Mouse (Mus musculus): ENCODE measurements around the gene Rnh1. TPM values are rescaled to one million over a fixed set of nuclear protein-coding genes. Genes with fewer than 3 reads are reported as not detected.

The Rnh1 gene
- polyA plus RNA-seq, 1 experiment: 251 TPM

DNA sequence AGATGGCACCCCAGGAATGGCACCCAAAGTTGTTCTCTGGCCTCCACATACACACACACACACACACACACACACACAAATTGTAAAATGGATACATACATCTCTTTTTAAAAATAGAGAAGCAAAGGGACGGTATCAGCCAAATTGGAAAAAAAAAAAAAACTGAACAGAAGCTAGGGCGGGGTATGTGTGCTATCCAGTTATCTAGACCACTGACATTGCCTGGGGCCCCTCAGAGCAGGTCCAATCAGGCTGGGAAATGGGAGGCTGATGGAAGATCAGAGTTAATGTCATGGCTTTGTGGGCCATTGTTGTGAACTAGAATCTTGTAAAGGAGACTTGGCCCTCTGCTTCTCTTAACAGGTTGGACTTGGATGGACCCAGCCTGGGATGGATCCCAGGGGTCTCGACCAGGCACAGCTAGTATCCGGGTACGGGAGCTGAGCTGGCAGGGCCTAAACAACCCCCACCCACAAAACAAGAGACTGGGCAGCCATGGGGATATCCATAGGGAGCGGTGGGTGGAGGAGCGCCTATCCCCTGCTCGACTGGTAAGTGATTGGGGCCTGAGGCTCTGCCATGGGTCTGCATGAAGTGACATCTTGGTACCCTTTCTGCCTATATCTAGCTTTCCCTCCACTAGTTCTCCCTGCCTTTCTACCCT is 24.1 kb upstream of the Rnh1 start:
- no peak overlapping the region for H3K4me3 ChIP-seq (ENCODE audit: insufficient read depth, poor library complexity, severe bottlenecking)
- H3K79me2 ChIP-seq (ENCODE audit: control insufficient read depth, insufficient read depth): peaks cover 19% of the 10 kb centered on the region
- no peak for TF ChIP-seq USF1 (IDR thresholded peaks at IDR 0.05; ENCODE audit: low read depth)
- TF ChIP-seq MYOG (IDR thresholded peaks at IDR 0.05; ENCODE audit: control insufficient read depth, extremely low read depth, insufficient read length): no peak
- no peak for TF ChIP-seq CEBPB (IDR thresholded peaks at IDR 0.05; ENCODE audit: low read depth)
- no peak for TF ChIP-seq CTCF (IDR thresholded peaks at IDR 0.05; ENCODE audit: control insufficient read depth, insufficient read depth, insufficient read length)
- TF ChIP-seq MAX (IDR thresholded peaks at IDR 0.05): no peak
- no peak for TF ChIP-seq FOSL1 (IDR thresholded peaks at IDR 0.05; ENCODE audit: insufficient read depth, low read length, poor library complexity, severe bottlenecking)
- TF ChIP-seq MYOD1 (IDR thresholded peaks at IDR 0.05; ENCODE audit: control insufficient read depth, insufficient read length, low read depth): no peak
- peaks cover 11% of the 10 kb centered on the region for H3K27me3 ChIP-seq (ENCODE audit: control insufficient read depth, insufficient read depth, insufficient read length)
- peaks cover 5% of the 10 kb centered on the region for H3K79me3 ChIP-seq (ENCODE audit: low read depth)
- no peak overlapping the region for H3ac ChIP-seq (ENCODE audit: control insufficient read depth, insufficient read length, low read depth)
- H3K36me3 ChIP-seq (ENCODE audit: control insufficient read depth, insufficient read depth): peaks cover 6% of the 10 kb centered on the region

DNA sequence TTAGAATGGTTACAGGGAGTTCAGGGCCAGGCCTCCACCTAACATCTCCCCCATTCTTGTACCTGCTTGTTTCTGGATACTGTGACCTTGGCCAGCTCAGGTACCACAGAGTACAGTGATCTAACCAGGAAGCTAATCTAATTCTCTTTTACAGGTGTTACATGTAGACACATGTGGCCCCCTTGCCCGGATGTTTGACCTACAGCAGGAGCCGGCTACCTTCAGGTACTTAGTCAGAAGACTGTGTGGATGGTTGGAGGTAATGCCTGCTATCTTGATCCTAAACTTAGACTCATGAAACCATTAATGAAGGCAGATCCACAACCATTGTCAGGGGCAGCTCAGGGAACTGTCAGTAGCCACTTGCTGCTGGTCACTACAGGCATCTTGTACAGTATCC is 23.1 kb upstream of the Rnh1 start:
- Histone ChIP-seq H3K79me2 (ENCODE audit: control insufficient read depth, insufficient read depth) (peaks cover 20% of the 10 kb centered on the region), H3K27me3 (ENCODE audit: control insufficient read depth, insufficient read depth, insufficient read length) (peaks cover 7% of the 10 kb centered on the region), H3K36me3 (ENCODE audit: control insufficient read depth, insufficient read depth) (peaks cover 8% of the 10 kb centered on the region), H3K4me3 (ENCODE audit: insufficient read depth, poor library complexity, severe bottlenecking) (no peak overlapping the region), H3ac (ENCODE audit: control insufficient read depth, insufficient read length, low read depth) (no peak overlapping the region), H3K79me3 (ENCODE audit: low read depth) (peaks cover 6% of the 10 kb centered on the region)
- TF ChIP-seq MYOG (IDR thresholded peaks at IDR 0.05; ENCODE audit: control insufficient read depth, extremely low read depth, insufficient read length) (no peak), MAX (IDR thresholded peaks at IDR 0.05) (no peak), MYOD1 (IDR thresholded peaks at IDR 0.05; ENCODE audit: control insufficient read depth, insufficient read length, low read depth) (no peak), CEBPB (IDR thresholded peaks at IDR 0.05; ENCODE audit: low read depth) (no peak), CTCF (IDR thresholded peaks at IDR 0.05; ENCODE audit: control insufficient read depth, insufficient read depth, insufficient read length) (no peak), FOSL1 (IDR thresholded peaks at IDR 0.05; ENCODE audit: insufficient read depth, low read length, poor library complexity, severe bottlenecking) (no peak), USF1 (IDR thresholded peaks at IDR 0.05; ENCODE audit: low read depth) (no peak)

DNA sequence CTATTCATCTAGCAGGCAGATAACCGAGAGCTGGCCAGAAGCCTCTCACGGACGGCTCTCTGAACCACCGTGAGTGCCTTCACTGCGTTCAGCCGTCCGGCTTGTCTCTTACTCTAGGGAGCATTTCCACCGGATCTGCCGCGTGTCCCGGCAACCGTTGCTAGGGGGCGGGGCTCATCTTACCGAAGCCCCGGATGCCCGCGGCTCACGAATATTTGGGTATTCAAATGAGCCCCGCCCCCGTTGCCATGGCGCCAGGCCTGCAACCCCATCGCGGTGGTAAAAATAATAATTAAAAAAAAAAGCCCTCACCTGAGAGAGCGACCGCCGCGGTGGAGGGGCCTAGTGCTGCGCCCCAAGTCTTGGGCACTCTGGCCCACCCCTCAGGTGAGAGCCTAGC is 22.2 kb upstream of the Rnh1 start:
- peak overlapping the region; percentile 34 for H3K4me3 ChIP-seq (ENCODE audit: insufficient read depth, poor library complexity, severe bottlenecking)
- no peak for TF ChIP-seq MAX (IDR thresholded peaks at IDR 0.05)
- TF ChIP-seq FOSL1 (IDR thresholded peaks at IDR 0.05; ENCODE audit: insufficient read depth, low read length, poor library complexity, severe bottlenecking): no peak
- no peak for TF ChIP-seq MYOD1 (IDR thresholded peaks at IDR 0.05; ENCODE audit: control insufficient read depth, insufficient read length, low read depth)
- no peak for TF ChIP-seq CTCF (IDR thresholded peaks at IDR 0.05; ENCODE audit: control insufficient read depth, insufficient read depth, insufficient read length)
- no peak for TF ChIP-seq USF1 (IDR thresholded peaks at IDR 0.05; ENCODE audit: low read depth)
- TF ChIP-seq CEBPB (IDR thresholded peaks at IDR 0.05; ENCODE audit: low read depth): no peak
- TF ChIP-seq MYOG (IDR thresholded peaks at IDR 0.05; ENCODE audit: control insufficient read depth, extremely low read depth, insufficient read length): no peak

DNA sequence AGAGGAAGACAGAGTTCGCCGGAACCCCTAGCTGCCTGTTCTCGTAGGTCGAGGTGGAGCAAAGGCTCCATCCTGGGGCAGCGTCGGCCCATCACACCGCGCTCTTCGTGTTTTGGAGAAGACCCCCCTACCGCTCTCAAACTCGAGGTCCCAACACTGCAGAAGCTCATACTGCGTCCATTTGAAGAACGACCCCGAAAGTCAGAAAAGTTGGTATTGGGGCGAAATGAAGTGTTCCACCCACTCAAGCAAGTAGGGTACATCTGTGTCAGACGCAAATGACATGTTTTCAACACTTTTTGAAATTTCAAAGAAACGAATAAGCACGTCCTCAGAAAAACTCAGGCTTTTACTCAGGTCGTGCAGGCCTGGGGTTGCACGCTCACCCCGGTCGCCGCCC is 21.8 kb upstream of the Rnh1 start:
- Histone ChIP-seq H3K79me3 (ENCODE audit: low read depth) (peaks cover 6% of the 10 kb centered on the region), H3K27me3 (ENCODE audit: control insufficient read depth, insufficient read depth, insufficient read length) (no peaks in the 10 kb centered on the region), H3K4me3 (ENCODE audit: insufficient read depth, poor library complexity, severe bottlenecking) (peak overlapping the region; percentile 34), H3K79me2 (ENCODE audit: control insufficient read depth, insufficient read depth) (peaks cover 20% of the 10 kb centered on the region), H3ac (ENCODE audit: control insufficient read depth, insufficient read length, low read depth) (peak overlapping the region; percentile 74), H3K36me3 (ENCODE audit: control insufficient read depth, insufficient read depth) (peaks cover 14% of the 10 kb centered on the region)
- TF ChIP-seq USF1 (IDR thresholded peaks at IDR 0.05; ENCODE audit: low read depth): no peak
- no peak for TF ChIP-seq CEBPB (IDR thresholded peaks at IDR 0.05; ENCODE audit: low read depth)
- TF ChIP-seq MAX (IDR thresholded peaks at IDR 0.05): no peak
- TF ChIP-seq MYOG (IDR thresholded peaks at IDR 0.05; ENCODE audit: control insufficient read depth, extremely low read depth, insufficient read length): no peak
- no peak for TF ChIP-seq FOSL1 (IDR thresholded peaks at IDR 0.05; ENCODE audit: insufficient read depth, low read length, poor library complexity, severe bottlenecking)
- TF ChIP-seq CTCF (IDR thresholded peaks at IDR 0.05; ENCODE audit: control insufficient read depth, insufficient read depth, insufficient read length): no peak
- no peak for TF ChIP-seq MYOD1 (IDR thresholded peaks at IDR 0.05; ENCODE audit: control insufficient read depth, insufficient read length, low read depth)

More for the DNA sequence above, 22.2 kb upstream of the Rnh1 start:
- Histone ChIP-seq H3K27me3 (ENCODE audit: control insufficient read depth, insufficient read depth, insufficient read length) (peaks cover under 1% of the 10 kb centered on the region), H3ac (ENCODE audit: control insufficient read depth, insufficient read length, low read depth) (peak overlapping the region; percentile 74), H3K79me3 (ENCODE audit: low read depth) (peaks cover 6% of the 10 kb centered on the region), H3K79me2 (ENCODE audit: control insufficient read depth, insufficient read depth) (peaks cover 20% of the 10 kb centered on the region), H3K36me3 (ENCODE audit: control insufficient read depth, insufficient read depth) (peaks cover 14% of the 10 kb centered on the region)

DNA sequence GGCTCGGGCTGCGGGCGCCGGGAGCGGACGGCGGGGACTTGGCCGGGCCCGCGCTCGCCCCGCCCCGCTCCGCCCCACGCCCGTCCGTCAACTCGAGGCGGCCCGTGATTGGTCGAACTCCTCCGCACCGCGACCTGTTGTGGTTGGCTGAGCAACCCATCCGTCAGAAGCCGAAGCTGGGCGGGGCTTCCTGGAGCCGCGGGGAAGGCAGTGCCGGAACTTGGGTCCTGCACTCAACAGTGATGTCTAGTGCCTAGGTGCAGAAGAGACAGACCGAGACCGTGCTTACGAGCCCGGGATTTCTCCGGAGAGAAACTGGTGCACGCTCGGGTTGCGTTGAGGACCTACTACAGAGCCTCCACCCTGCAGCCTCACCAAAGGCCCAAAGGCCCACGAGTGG is 21.3 kb upstream of the Rnh1 start, which contains the start of the genes Hras and Lrrc56:
Hras (minus strand) TSS at position 58 of the 400 bp plus-strand sequence.
Lrrc56 (plus strand) TSS at position 210 of the 400 bp plus-strand sequence.
- Histone ChIP-seq H3K36me3 (ENCODE audit: control insufficient read depth, insufficient read depth) (peaks cover 14% of the 10 kb centered on the region), H3ac (ENCODE audit: control insufficient read depth, insufficient read length, low read depth) (peak within 1 kb of the TSS; percentile 94), H3K4me3 (ENCODE audit: insufficient read depth, poor library complexity, severe bottlenecking) (peak within 1 kb of the TSS; percentile 56), H3K79me3 (ENCODE audit: low read depth) (peaks cover 6% of the 10 kb centered on the region), H3K27me3 (ENCODE audit: control insufficient read depth, insufficient read depth, insufficient read length) (no peaks in the 10 kb centered on the region), H3K79me2 (ENCODE audit: control insufficient read depth, insufficient read depth) (peaks cover 20% of the 10 kb centered on the region)
- no peak for TF ChIP-seq MYOD1 (IDR thresholded peaks at IDR 0.05; ENCODE audit: control insufficient read depth, insufficient read length, low read depth)
- no peak for TF ChIP-seq CEBPB (IDR thresholded peaks at IDR 0.05; ENCODE audit: low read depth)
- TF ChIP-seq CTCF (IDR thresholded peaks at IDR 0.05; ENCODE audit: control insufficient read depth, insufficient read depth, insufficient read length): no peak
- TF ChIP-seq MAX (IDR thresholded peaks at IDR 0.05): no peak
- TF ChIP-seq MYOG (IDR thresholded peaks at IDR 0.05; ENCODE audit: control insufficient read depth, extremely low read depth, insufficient read length): no peak
- no peak for TF ChIP-seq USF1 (IDR thresholded peaks at IDR 0.05; ENCODE audit: low read depth)
- TF ChIP-seq FOSL1 (IDR thresholded peaks at IDR 0.05; ENCODE audit: insufficient read depth, low read length, poor library complexity, severe bottlenecking): no peak

Measured in C2C12 (cell line).